Mouse (Mus musculus): Measurements from ENCODE around the gene Bora. TPM values are rescaled to one million over a fixed set of nuclear protein-coding genes. Genes with fewer than 3 reads are reported as not detected.
A peak's percentile ranks its signal among the peaks of the same experiment; 100 is the strongest.

Bora gene
- polyA plus RNA-seq, 1 experiment = 6.0 TPM

DNA sequence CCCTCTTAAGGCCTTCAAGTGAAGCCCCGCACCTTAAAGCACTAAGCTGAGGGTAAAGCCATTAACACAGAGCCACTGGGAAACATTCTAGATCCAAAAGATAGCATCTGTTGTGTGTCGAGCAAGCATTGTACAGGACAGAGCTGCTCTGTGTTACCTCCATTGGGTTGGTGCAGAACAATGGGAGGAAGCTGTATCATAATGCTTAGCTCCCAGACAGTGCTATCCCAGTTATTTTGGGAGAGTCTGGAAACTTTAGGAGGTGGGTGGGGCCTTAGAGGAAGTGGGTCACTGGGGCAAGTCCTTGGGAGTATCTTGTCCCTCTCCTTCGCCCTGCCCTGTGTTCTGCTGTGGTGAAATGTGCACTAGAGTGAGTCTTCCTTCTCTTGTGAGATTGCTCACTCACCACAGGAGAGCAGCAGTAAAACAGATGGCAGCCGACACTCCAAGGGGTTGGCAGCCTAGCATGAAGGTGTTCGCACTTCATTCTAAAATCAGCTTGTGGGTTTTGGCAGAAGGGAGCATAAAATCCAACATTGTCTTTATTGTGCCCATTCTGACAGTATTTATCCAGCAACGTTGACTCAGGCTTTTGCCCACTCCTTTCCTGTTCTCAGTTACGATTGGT, 13.1 kb downstream of the Bora start:
- 72% methylated on average over 7 of the region's 7 CpGs for WGBS
- no peak for DNase-seq (ENCODE audit: low read depth, low spot score)

DNA sequence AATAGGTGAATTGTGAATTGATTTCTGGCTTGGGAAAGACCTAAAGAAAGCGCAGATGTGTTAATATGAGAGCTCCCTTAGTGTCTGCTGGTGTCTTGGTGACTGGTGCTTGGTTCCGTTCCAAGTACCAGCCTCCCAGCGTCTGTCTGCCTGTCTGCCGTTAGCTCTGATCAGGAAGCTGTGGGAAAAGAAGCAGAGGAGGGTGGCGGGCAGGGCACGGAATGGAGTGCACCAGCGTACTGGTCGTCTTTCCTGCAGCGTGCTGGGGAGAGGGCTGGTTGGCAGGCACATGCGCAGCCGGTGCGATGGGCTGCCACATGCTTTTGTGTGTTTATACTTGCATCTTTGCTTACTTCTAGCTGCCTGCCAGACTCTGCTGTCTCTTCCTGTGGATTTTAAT, 14.6 kb downstream of the Bora start:
- no peak for DNase-seq (ENCODE audit: low read depth, low spot score)
- WGBS = 83% methylated on average over 12 of the region's 12 CpGs

DNA sequence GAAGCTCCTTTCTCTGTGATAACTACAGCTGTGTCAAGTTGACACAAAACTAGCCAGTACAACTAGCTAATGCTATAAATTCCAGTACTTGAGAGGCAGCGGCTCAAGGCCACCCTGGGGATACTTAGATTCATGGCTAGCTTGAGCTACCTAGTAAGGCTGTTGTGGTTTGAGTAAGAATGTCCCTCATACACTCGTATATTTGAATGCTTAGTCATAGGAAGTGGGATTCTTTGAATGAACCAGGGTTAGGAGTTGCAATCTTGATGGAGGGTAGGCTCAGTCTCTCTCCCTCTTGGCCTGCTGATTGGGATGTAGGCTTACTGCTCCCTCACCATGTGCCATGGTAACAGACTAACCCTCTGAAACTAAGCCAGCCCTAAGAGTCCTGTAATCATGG, 17.1 kb downstream of the Bora start:
- 93% methylated on average over 2 of the region's 2 CpGs for WGBS
- no peak for DNase-seq (ENCODE audit: low read depth, low spot score)

DNA sequence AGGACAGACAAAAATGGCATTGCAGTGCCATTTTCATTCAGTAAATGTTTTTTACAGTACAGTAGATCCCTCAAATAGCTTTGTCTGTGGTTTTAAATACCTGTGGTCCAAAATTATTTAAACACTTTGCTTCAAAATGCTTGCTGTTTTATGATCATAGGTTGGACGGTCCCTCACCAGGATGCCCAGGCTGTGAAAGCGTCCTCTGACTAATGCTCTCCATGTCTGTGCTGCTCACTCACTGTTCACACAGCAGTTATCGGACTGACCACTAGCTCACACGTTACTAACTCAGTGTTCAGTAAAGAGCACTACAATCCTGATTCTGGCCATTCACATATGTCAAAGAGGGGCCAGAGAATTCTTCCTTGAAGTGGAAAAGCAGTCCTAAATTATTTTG, 25.1 kb downstream of the Bora start:
- DNase-seq (ENCODE audit: low read depth, low spot score) = no peak
- WGBS = 92% methylated on average over 4 of the region's 4 CpGs

DNA sequence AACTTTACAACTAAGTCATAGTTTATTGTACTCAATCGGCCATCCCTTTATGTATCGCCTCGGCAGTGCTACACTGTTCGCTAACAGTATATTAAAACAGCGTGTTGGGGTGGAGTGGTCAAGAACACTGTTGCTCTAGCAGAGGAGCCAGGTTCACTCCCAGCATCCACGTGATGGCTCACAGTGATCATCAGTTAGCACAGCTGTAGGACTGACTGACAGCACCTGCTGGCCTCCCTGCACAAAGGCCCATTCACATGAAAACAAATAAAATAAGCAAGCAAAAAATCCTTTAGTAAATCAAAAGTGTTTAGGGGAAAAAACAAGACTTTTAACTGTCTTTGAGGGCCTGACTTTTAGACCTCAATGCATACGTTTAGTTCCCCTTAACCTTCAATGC, 42.9 kb downstream of the Bora start:
- DNase-seq (ENCODE audit: low read depth, low spot score) = no peak
- 86% methylated on average over 7 of the region's 7 CpGs for WGBS

DNA sequence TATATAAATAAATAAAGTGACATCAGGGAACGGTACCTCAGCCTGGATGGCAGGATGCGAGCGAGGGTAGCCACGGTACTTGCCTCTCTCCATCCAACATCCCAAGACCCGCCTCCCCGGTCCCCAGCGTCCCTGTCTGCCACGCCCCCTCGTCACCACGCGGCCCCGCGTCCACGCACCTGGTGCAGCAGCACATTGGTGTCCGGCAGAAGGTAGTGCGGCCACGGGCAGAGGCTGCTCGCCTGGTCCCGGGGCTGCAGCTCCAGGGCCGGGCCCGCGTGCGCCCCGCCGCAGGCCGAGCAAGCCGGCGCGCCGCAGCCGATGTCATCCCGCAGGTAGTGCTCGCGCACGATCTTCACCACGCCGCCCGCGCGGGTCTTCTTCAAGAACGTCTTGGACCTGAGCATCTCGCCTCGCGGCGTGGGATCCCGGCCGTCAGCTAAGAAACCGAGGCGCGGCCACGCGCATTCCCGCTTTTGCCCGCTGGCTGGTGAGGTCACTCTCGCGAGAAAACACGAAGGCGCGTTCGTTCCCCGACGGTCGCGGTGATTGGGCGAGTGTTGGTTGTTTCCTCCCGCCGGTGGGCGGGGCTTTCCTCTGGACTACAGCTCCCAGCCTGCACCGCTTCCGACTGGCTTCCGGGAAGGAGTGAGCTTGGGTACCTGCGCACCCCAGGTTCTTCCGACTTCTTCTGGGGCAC, 53.4 kb downstream of the Bora start, which contains the start of the genes Pibf1 and Dis3:
TSS of gene Pibf1 (plus strand) at position 158 of the 700 bp plus-strand sequence.
TSS of gene Dis3 (minus strand) at position 504 of the 700 bp plus-strand sequence.
- peak; percentile 94 for DNase-seq (ENCODE audit: low read depth, low spot score)
- WGBS = under 1% methylated on average over 73 of the region's 73 CpGs

DNA sequence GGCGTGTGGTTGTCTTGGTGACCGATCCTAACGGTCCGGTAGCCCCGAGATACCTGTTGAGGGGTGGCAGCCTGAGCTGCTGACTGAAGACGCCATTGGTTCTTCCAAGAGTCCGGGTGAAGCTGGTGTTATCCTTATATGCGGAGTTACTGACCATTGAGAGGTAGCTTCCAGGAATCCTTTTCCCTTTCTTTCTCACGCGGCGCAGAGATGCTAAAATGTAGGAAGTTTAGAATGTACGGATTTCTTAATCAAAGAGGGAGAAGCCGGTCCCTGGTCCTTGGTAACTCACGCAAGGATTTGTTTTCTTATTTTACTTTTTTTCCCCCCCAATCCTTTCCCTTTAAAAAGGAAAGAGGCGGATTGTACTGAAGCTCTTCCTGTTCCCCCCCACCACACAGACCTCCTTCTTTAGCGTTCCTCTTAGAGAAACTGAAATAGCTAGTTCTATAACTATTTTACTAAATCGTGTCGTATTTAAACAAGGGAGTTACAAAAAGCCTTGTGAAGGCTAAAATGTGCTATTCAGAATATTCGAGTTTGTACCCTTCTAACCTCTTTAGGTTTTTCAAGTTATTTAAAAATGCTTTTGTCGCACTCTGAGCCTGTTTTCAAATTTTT, 54.1 kb downstream of the Bora start:
- no peak for DNase-seq (ENCODE audit: low read depth, low spot score)
- 5% methylated on average over 20 of the region's 20 CpGs for WGBS

DNA sequence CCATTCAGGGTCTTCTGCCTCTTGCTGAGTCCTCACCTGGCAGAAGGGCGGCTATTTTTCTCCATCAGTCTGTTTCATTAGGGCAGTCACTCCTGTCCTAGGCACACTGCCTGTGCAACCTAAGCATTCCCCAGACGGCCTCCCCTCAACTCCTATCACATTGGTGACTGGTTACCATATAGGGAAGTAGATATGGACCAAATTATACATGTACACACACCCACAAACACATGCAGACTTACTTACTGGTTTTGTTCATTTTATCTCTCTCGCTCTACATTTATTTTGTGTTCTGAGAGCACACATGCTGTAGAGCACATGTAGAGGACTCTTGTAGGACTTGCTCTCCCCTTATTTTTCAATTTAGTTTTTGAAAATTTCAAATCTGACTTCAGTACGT, 57.0 kb downstream of the Bora start:
- no peak for DNase-seq (ENCODE audit: low read depth, low spot score)
- WGBS = 95% methylated on average over 4 of the region's 4 CpGs

DNA sequence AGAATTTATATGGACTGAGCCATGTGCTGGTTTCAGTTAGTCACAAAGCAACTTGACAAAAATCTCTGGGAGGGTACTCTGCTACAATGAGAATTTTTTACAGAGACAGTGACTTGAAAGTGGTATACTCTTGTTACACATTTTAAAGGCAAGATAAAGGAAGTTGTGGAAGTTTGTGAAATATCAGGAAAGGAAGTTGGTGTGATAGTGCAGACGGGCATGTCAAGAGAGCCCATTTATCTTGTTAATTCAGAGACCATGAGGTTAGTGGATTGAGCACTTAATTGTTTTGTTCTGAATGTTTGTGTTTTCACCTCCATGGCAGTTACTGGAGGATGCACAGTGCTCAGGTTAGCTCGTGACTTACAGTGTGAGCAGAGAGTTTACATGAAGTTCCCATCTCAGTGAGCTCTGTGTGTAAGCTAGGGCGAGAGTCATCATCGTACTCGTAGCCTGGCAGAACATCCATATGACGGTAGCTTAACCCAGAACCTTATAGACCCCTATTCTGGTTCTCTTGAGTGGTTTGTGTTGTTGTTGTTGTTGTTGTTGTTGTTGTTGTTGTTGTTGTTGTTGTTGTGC, 58.6 kb downstream of the Bora start:
- DNase-seq (ENCODE audit: low read depth, low spot score) = no peak
- WGBS = 92% methylated on average over 6 of the region's 6 CpGs

DNA sequence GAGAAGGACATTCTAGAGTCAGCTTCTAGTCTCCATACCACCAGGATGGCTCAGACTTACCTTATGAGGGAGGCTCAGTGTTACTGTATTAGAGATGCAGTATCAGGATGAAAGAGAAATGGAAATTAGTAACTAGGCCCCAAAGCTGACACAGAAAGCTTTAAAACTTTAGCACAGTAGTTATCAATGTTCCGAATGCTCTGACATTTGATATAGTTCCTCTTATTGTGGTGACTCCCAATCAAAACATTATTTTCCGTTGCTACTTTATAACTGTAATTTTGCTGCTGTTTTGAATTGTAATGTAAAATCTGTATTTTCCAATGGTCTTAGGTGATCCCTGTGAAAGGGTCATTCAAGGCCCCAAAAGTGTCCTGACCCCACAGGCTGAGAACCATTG, 60.6 kb downstream of the Bora start:
- DNase-seq (ENCODE audit: low read depth, low spot score) = no peak
- WGBS = 92% methylated on average over 2 of the region's 2 CpGs

DNA sequence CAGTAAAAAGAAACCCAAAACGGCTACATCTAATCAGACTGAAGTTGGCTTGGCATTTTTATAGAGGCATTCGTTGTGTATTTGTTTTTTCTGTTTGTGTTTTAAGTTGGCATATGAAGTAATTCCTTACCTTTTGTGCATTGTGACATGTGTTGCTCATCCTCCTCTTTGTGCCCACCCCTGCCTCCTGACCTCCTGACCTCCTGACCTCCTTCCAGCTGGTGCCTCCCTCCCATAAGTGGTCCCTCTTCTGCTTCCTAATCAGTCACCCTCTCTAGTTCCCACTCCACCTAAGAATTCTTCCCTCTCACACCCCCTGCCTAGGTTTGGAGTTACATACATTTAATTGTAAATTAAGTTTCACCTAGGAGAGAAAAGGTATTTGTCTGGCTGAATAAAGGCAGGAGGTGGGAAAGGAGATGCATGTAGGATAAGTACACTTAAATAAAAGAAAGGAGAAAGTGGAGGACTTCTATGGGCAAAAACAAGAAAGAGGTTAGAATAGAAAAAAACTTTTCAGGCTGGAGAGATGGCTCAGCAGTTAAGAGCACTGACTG, 61.7 kb downstream of the Bora start:
- DNase-seq (ENCODE audit: low read depth, low spot score) = no peak

DNA sequence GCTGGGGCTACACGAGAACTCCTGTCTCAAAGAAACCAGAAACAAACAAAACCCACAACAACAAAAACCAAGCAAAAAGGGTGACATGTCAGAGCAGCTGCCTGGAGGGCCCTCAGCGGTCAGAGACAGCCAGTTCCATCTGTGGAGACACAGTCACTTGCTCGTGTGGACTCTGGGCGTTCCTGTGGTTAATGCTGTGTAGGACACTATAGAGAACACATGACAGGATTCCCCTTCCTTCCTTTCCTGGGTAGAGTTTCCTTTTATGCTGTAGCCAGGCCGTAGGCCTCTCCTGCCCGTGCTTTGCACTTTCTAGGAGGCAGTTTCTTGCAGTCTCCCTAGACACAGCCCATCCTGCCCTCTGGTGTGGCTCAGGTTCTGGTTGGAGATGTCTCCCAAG, 62.7 kb downstream of the Bora start:
- WGBS = 85% methylated on average over 6 of the region's 6 CpGs
- DNase-seq (ENCODE audit: low read depth, low spot score) = no peak

More for the DNA sequence above, 61.7 kb downstream of the Bora start:
- WGBS = 71% methylated on average over 2 of the region's 2 CpGs

DNA sequence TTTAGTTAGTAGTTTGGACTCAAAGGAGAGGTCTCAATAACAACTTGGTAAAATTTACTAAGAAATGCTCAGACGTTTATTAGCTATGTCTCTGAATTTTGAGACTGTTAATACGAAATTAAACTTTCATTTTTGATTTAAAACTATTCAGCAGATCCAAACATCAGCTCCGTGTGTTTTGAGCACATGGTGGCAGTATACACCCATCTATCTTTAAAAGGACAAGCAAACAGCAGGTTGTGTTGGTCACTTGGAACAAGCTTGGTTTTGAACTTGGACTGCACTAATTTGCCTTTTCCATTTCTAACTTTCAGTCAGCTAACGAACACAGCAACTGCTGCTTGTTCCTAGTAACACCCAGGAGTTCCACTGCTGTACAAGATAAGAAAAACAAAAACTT, 71.6 kb downstream of the Bora start:
- WGBS = 43% methylated on average over 4 of the region's 4 CpGs
- no peak for DNase-seq (ENCODE audit: low read depth, low spot score)

DNA sequence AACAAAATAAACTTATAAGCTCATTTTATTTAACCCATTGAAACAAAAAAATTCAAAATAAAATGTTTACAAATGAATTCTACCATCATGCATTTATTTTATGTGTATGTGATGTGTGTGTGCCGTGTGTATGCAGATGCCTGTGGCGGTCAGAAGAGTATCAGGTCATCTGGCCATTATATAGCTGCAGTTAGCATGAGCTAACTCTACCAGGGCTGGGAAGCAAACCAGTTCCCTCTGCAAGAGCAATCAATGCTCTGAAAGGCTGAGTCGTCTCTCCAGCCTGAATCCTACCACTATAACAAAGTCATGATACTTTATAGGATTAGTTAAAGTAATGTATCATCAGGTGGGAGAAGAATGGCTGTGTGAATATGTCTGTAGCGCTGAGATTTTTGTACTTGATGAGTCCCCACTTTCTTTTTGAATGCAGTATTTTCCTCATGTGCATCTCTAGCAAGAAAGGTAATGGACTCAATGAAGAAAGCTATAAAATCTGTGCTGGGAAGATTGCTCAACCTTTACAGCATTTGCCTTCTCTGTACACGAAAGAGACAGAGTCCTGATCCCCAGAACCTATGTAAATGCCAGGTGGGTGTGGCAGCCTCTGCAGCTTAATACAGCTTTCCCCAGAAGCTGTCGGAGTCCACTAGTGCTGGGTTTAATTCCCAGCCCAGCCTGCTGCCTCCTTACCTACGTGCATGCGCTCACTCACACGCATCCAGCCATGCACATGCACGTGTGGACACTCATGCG, 75.7 kb downstream of the Bora start:
- WGBS = 39% methylated on average over 11 of the region's 11 CpGs
- peak; percentile 59 for DNase-seq (ENCODE audit: low read depth, low spot score)

DNA sequence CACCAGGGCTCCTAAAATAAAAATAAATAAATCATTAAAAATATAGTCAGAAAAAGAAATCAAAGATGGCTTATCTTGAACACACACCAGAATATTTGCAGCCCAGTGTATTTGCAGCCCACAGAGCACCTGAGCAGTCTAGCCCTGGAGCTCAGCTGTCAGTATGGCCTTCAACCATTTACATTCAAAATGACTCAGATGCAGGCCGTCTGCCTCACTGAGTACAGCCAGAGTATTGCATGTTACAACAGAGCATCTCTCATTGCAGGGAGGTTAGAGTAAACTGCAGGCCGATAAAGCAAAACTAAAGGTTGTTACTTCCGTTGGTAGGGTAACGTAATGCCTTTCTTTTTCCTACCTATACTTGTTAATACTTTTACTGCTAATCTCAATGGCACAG, 78.1 kb downstream of the Bora start:
- 90% methylated on average over 4 of the region's 4 CpGs for WGBS
- DNase-seq (ENCODE audit: low read depth, low spot score) = no peak

Other genes with a start within 250 kb of the Bora start
- gene Rpl36a-ps1, start 51.9 kb upstream of the Bora start, polyA plus RNA-seq (2012; rRNA removed) = 0.30 TPM in 1 of 2 replicates, not detected in the other
- gene Mzt1, start 88 bp upstream of the Bora start, polyA plus RNA-seq (2012; rRNA removed) = 7.0 and 9.5 TPM in 2 replicates
- 0.73 and 1.4 TPM in 2 replicates for gene Pibf1, start 53.2 kb downstream of the Bora start, polyA plus RNA-seq (2012; rRNA removed)
- 2.7 and 4.4 TPM in 2 replicates for gene Dis3, start 53.5 kb downstream of the Bora start, polyA plus RNA-seq (2012; rRNA removed)